In genomic region chr6:126142741-126143140, GRCm38 (mm10) we compare ENCODE assay signal across 15 mouse cellular contexts. TPM values are rescaled to one million over a fixed set of nuclear protein-coding genes. Genes with fewer than 3 reads are reported as not detected.
A peak's percentile ranks its signal among the peaks of the same experiment; 100 is the strongest.
DNase-seq lines count a peak whose midpoint lies in the region; ATAC-seq and TF ChIP-seq lines count a peak whose summit lies in the region.
"Had no signal": no experiment of that assay in that cellular context is flagged by ENCODE, and none has a peak within 500 bp of the region (broad histone marks: within the 10 kb centered on the region; RNA-seq: fewer than 3 reads in every experiment).

No protein-coding gene starts in this region.

- H3K9ac ChIP-seq in embryonic facial prominence, embryonic 13.5 days: no peak overlapping the region
- no peak overlapping the region for H3K9ac ChIP-seq in intestine, embryonic 14.5 days (ENCODE audit: low read length)
- H3K9ac ChIP-seq in intestine, postnatal 0 days (ENCODE audit: low read depth, low read length): no peak overlapping the region
- no peak overlapping the region for H3K9ac ChIP-seq in lung, postnatal 0 days (replicated peaks; ENCODE audit: low read depth)
- H3K9ac ChIP-seq in stomach, postnatal 0 days (ENCODE audit: low read length): no peak overlapping the region
- H3K9ac ChIP-seq: midbrain, embryonic 13.5 days had no signal

- WGBS in embryonic facial prominence, embryonic 13.5 days: 44% methylated on average over 3 of the region's 3 CpGs
- 67% methylated on average over 3 of the region's 3 CpGs for WGBS in embryonic facial prominence, embryonic 10.5 days
- WGBS in intestine, embryonic 14.5 days: 24% methylated on average over 3 of the region's 3 CpGs
- WGBS in intestine, postnatal 0 days: 36% methylated on average over 3 of the region's 3 CpGs
- WGBS in lung, postnatal 0 days: 53% methylated on average over 3 of the region's 3 CpGs
- 47% methylated on average over 3 of the region's 3 CpGs for WGBS in stomach, postnatal 0 days

- ATAC-seq in embryonic facial prominence, embryonic 13.5 days (ENCODE audit: insufficient number of reproducible peaks, insufficient read depth, low FRiP score, low TSS enrichment, low read depth): peak; percentile 64; the same call in 1 of the 2 replicates
- no peak for ATAC-seq in intestine, embryonic 14.5 days (replicated peaks; ENCODE audit: low FRiP score, low TSS enrichment, low read depth)
- no peak for ATAC-seq in intestine, postnatal 0 days
- no peak for ATAC-seq in lung, postnatal 0 days
- 0 out of 2 replicates have a peak, but pooled peaks have one; percentile 15 for ATAC-seq in stomach, postnatal 0 days (ENCODE audit: low FRiP score, low TSS enrichment)
- ATAC-seq: midbrain, embryonic 13.5 days had no signal

- peaks cover 35% of the 10 kb centered on the region for H3K36me3 ChIP-seq in embryonic facial prominence, embryonic 13.5 days
- peaks cover 56% of the 10 kb centered on the region for H3K36me3 ChIP-seq in embryonic facial prominence, embryonic 10.5 days (replicated peaks)
- H3K36me3 ChIP-seq in intestine, embryonic 14.5 days (ENCODE audit: control insufficient read depth, insufficient read depth, low read length): 0 out of 2 replicates have a peak, but pooled peaks cover 3% of the 10 kb centered on the region
- no peaks in the 10 kb centered on the region for H3K36me3 ChIP-seq in intestine, postnatal 0 days (ENCODE audit: control insufficient read depth, insufficient read depth)
- no peaks in the 10 kb centered on the region for H3K36me3 ChIP-seq in lung, postnatal 0 days (ENCODE audit: insufficient read depth, low read length)
- no peaks in the 10 kb centered on the region for H3K36me3 ChIP-seq in stomach, postnatal 0 days (ENCODE audit: control insufficient read depth, insufficient read depth, low read length)
- H3K36me3 ChIP-seq: midbrain, embryonic 13.5 days had no signal

- TF ChIP-seq CTCF in intestine, postnatal 0 days (IDR thresholded peaks at IDR 0.05; ENCODE audit: low read depth): no peak
- no peak for TF ChIP-seq CTCF in lung, postnatal 0 days (IDR thresholded peaks at IDR 0.05)
- no peak for TF ChIP-seq CTCF in stomach, postnatal 0 days (IDR thresholded peaks at IDR 0.05; ENCODE audit: low read depth)

- no peak overlapping the region for H3K4me2 ChIP-seq in embryonic facial prominence, embryonic 13.5 days
- no peak overlapping the region for H3K4me2 ChIP-seq in intestine, embryonic 14.5 days (ENCODE audit: low read length)
- no peak overlapping the region for H3K4me2 ChIP-seq in intestine, postnatal 0 days (replicated peaks; ENCODE audit: low read depth)
- no peak overlapping the region for H3K4me2 ChIP-seq in lung, postnatal 0 days (replicated peaks; ENCODE audit: low read depth, low read length)
- no peak overlapping the region for H3K4me2 ChIP-seq in stomach, postnatal 0 days (replicated peaks; ENCODE audit: low read depth)
- H3K4me2 ChIP-seq: midbrain, embryonic 13.5 days had no signal

- peak overlapping the region; percentile 62; the same call in 1 of the 2 replicates for H3K27ac ChIP-seq in embryonic facial prominence, embryonic 13.5 days
- H3K27ac ChIP-seq in embryonic facial prominence, embryonic 10.5 days (replicated peaks): no peak overlapping the region
- H3K27ac ChIP-seq in intestine, embryonic 14.5 days (ENCODE audit: low read depth): peak overlapping the region; percentile 45; the same call in 1 of the 2 replicates
- no peak overlapping the region for H3K27ac ChIP-seq in intestine, postnatal 0 days (ENCODE audit: low read depth, low read length)
- H3K27ac ChIP-seq in lung, postnatal 0 days (ENCODE audit: low read length): no peak overlapping the region
- H3K27ac ChIP-seq in stomach, postnatal 0 days (replicated peaks): no peak overlapping the region
- H3K27ac ChIP-seq: left cerebral cortex, adult 2 months; macrophage; midbrain, embryonic 13.5 days had no signal

- no peaks in the 10 kb centered on the region for H3K9me3 ChIP-seq in embryonic facial prominence, embryonic 13.5 days
- H3K9me3 ChIP-seq in embryonic facial prominence, embryonic 10.5 days: no peaks in the 10 kb centered on the region
- H3K9me3 ChIP-seq in intestine, embryonic 14.5 days (ENCODE audit: control insufficient read depth, low read length): no peaks in the 10 kb centered on the region
- H3K9me3 ChIP-seq in intestine, postnatal 0 days (ENCODE audit: control insufficient read depth): no peaks in the 10 kb centered on the region
- H3K9me3 ChIP-seq in lung, postnatal 0 days (ENCODE audit: low read length): no peaks in the 10 kb centered on the region
- no peaks in the 10 kb centered on the region for H3K9me3 ChIP-seq in stomach, postnatal 0 days (ENCODE audit: control insufficient read depth, low read length)
- H3K9me3 ChIP-seq: midbrain, embryonic 13.5 days had no signal

- peaks cover 37% of the 10 kb centered on the region for H3K4me1 ChIP-seq in embryonic facial prominence, embryonic 13.5 days
- H3K4me1 ChIP-seq in embryonic facial prominence, embryonic 10.5 days: peaks cover 29% of the 10 kb centered on the region
- H3K4me1 ChIP-seq in intestine, embryonic 14.5 days (replicated peaks; ENCODE audit: control insufficient read depth, insufficient read depth, low read length): peaks cover 42% of the 10 kb centered on the region
- H3K4me1 ChIP-seq in intestine, postnatal 0 days (replicated peaks; ENCODE audit: control insufficient read depth, insufficient read depth, low read length): no peaks in the 10 kb centered on the region
- H3K4me1 ChIP-seq in lung, postnatal 0 days (ENCODE audit: insufficient read depth, low read depth, low read length): peaks cover 5% of the 10 kb centered on the region; the same call in 1 of the 2 replicates
- 0 out of 2 replicates have a peak, but pooled peaks cover 2% of the 10 kb centered on the region for H3K4me1 ChIP-seq in stomach, postnatal 0 days (replicated peaks; ENCODE audit: control insufficient read depth, insufficient read depth)
- H3K4me1 ChIP-seq: midbrain, embryonic 13.5 days had no signal

- DNase-seq in embryonic facial prominence, embryonic 10.5 days (ENCODE audit: low spot score): no peak
- no peak for DNase-seq in intestine, embryonic 14.5 days (ENCODE audit: low spot score)
- peak; percentile 20 for DNase-seq in lung, postnatal 0 days (ENCODE audit: low spot score)
- no peak for DNase-seq in lung, postnatal 14 days
- no peak for DNase-seq in stomach, postnatal 0 days (ENCODE audit: low spot score)
- DNase-seq in cerebellum, postnatal 36 days: no peak
- DNase-seq: cerebellum, adult 11 months; kidney, postnatal 25 days; liver; thymus, postnatal 25 days had no signal

- TF ChIP-seq EP300 in lung, postnatal 0 days (IDR thresholded peaks at IDR 0.05): no peak
- no peak for TF ChIP-seq EP300 in stomach, postnatal 0 days (optimal IDR thresholded peaks at IDR 0.05)

- no peaks in the 10 kb centered on the region for H3K27me3 ChIP-seq in embryonic facial prominence, embryonic 13.5 days
- H3K27me3 ChIP-seq in embryonic facial prominence, embryonic 10.5 days (replicated peaks; ENCODE audit: low read depth, poor library complexity, severe bottlenecking): no peaks in the 10 kb centered on the region
- no peaks in the 10 kb centered on the region for H3K27me3 ChIP-seq in intestine, embryonic 14.5 days (replicated peaks; ENCODE audit: control insufficient read depth, insufficient read depth, low read length)
- no peaks in the 10 kb centered on the region for H3K27me3 ChIP-seq in intestine, postnatal 0 days (replicated peaks; ENCODE audit: control insufficient read depth, insufficient read depth, low read length)
- no peaks in the 10 kb centered on the region for H3K27me3 ChIP-seq in lung, postnatal 0 days (replicated peaks; ENCODE audit: insufficient read depth, low read length)
- no peaks in the 10 kb centered on the region for H3K27me3 ChIP-seq in stomach, postnatal 0 days (ENCODE audit: control insufficient read depth, insufficient read depth, low read length)
- H3K27me3 ChIP-seq: midbrain, embryonic 13.5 days had no signal

- H3K4me3 ChIP-seq in embryonic facial prominence, embryonic 13.5 days: no peak overlapping the region
- H3K4me3 ChIP-seq in embryonic facial prominence, embryonic 10.5 days: no peak overlapping the region
- no peak overlapping the region for H3K4me3 ChIP-seq in intestine, embryonic 14.5 days (ENCODE audit: low read depth, low read length)
- no peak overlapping the region for H3K4me3 ChIP-seq in intestine, postnatal 0 days (ENCODE audit: low read depth, low read length)
- H3K4me3 ChIP-seq in lung, postnatal 0 days (ENCODE audit: low read depth, low read length): no peak overlapping the region
- H3K4me3 ChIP-seq in stomach, postnatal 0 days (ENCODE audit: low read depth, low read length): no peak overlapping the region
- H3K4me3 ChIP-seq: left cerebral cortex, adult 2 months; midbrain, embryonic 13.5 days had no signal

RNA-seq across cellular contexts. Expression of gene Ntf3, which starts 24.0 kb away (rescaled TPM):
- 35.3 and 41.1 TPM in 2 replicates for polyA plus RNA-seq in embryonic facial prominence, embryonic 13.5 days (2015; fragmentation: Nextera tagmentation; extraction: Ambion mirVana)
- polyA plus RNA-seq in embryonic facial prominence, embryonic 10.5 days (2016; fragmentation: Nextera tagmentation; extraction: Ambion mirVana): 19.4 and 19.9 TPM in 2 replicates
- polyA plus RNA-seq in intestine, embryonic 14.5 days (2014; fragmentation: Nextera tagmentation; extraction: Ambion mirVana): 9.9 and 13.2 TPM in 2 replicates
- 7.2 and 8.1 TPM in 2 replicates for polyA plus RNA-seq in intestine, postnatal 0 days (2015; fragmentation: Nextera tagmentation; extraction: Ambion mirVana)
- polyA plus RNA-seq in lung, postnatal 0 days (2015; fragmentation: Nextera tagmentation; extraction: Ambion mirVana): 2.1 and 2.2 TPM in 2 replicates
- polyA plus RNA-seq in stomach, postnatal 0 days (2015; fragmentation: Nextera tagmentation; extraction: Ambion mirVana): 7.2 and 8.9 TPM in 2 replicates
- polyA plus RNA-seq: macrophage had no signal

Comparison
In these comparisons a context has a peak if more than half of its experiments do, and no peak if none do; other contexts are left out.
1. H3K27ac ChIP-seq: peak in embryonic facial prominence, embryonic 13.5 days (single experiment) and intestine, embryonic 14.5 days (single experiment); none in embryonic facial prominence, embryonic 10.5 days (single experiment), intestine, postnatal 0 days (single experiment), lung, postnatal 0 days (single experiment) and stomach, postnatal 0 days (single experiment).
2. ATAC-seq: peak in embryonic facial prominence, embryonic 13.5 days (single experiment) and stomach, postnatal 0 days (single experiment); none in intestine, embryonic 14.5 days (single experiment), intestine, postnatal 0 days (single experiment) and lung, postnatal 0 days (single experiment).